Mouse (Mus musculus): ENCODE measurements around the gene Tmtc2. TPM values are rescaled to one million over a fixed set of nuclear protein-coding genes. Genes with fewer than 3 reads are reported as not detected.

Tmtc2 gene
- polyA plus RNA-seq, 1 experiment: 0.97 TPM

DNA sequence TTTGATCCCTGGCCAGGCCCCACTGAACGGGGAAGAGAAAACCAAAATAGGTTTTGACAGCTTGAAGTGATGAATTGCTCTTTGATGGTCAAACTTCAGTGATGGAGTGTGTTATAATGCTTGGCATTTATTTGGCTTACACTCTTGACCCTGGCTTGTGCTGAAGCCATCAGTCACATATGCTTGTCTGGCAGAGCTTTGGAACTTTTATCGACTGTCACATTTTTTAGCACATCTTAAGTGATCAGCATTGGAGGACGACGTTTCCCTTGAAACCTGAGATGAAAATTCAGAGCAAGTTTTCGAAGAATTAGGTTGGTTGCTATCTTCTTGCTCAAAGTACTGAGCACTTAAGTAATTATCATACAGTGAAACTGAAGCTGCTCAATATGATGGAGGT, 346.6 kb downstream of the Tmtc2 start:
- H3K4me2 ChIP-seq (ENCODE audit: low read depth): no peak overlapping the region
- TF ChIP-seq POLR2AphosphoS2 (IDR thresholded peaks at IDR 0.05; ENCODE audit: insufficient read length, low read depth) (no peak), CEBPB (IDR thresholded peaks at IDR 0.05; ENCODE audit: insufficient read depth, poor library complexity, severe bottlenecking) (no peak), SRF (IDR thresholded peaks at IDR 0.05; ENCODE audit: control insufficient read depth, insufficient read length, low read depth) (no peak), MAX (IDR thresholded peaks at IDR 0.05; ENCODE audit: low read depth) (no peak), MYOG (IDR thresholded peaks at IDR 0.05; ENCODE audit: control insufficient read depth in 1 of 3, insufficient read depth in 1 of 3, insufficient read length in 2 of 3, low read depth in 2 of 3) (no peak), MYOD1 (IDR thresholded peaks at IDR 0.05; ENCODE audit: control insufficient read depth in 1 of 3, insufficient read length in 2 of 3, low read depth in 2 of 3) (no peak)
- H3K36me3 ChIP-seq (ENCODE audit: control insufficient read depth, insufficient read depth): no peaks in the 10 kb centered on the region
- H3K27me3 ChIP-seq (ENCODE audit: control insufficient read depth, insufficient read depth, insufficient read length): no peaks in the 10 kb centered on the region
- no peak overlapping the region for H3K4me3 ChIP-seq
- no peaks in the 10 kb centered on the region for H3K79me2 ChIP-seq (ENCODE audit: control insufficient read depth, insufficient read depth)
- H3ac ChIP-seq (ENCODE audit: control insufficient read depth, insufficient read length): no peak overlapping the region

DNA sequence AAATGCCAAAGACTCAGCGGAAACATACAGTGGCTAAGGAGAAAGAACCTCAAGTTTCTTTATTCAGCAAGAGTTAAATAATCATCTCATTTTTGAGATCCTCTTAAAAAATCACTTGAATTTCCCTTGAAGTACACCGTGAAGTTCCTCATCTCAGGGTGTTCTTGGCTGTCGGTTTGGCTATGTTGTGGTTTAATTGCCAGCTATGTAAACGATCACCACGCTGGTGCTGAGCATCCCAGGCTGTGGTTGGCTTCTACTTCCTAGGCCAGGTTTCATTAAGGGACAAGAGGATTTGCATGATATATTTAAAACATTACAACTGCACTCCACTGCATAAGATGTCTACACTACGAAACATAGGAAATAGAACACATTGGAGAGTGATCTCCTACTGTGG, 348.5 kb downstream of the Tmtc2 start:
- H3K4me3 ChIP-seq: no peak overlapping the region
- no peaks in the 10 kb centered on the region for H3K79me2 ChIP-seq (ENCODE audit: control insufficient read depth, insufficient read depth)
- TF ChIP-seq CEBPB (IDR thresholded peaks at IDR 0.05; ENCODE audit: insufficient read depth, poor library complexity, severe bottlenecking): no peak
- H3ac ChIP-seq (ENCODE audit: control insufficient read depth, insufficient read length): no peak overlapping the region
- H3K4me2 ChIP-seq (ENCODE audit: low read depth): no peak overlapping the region
- no peaks in the 10 kb centered on the region for H3K27me3 ChIP-seq (ENCODE audit: control insufficient read depth, insufficient read depth, insufficient read length)
- H3K36me3 ChIP-seq (ENCODE audit: control insufficient read depth, insufficient read depth): no peaks in the 10 kb centered on the region

DNA sequence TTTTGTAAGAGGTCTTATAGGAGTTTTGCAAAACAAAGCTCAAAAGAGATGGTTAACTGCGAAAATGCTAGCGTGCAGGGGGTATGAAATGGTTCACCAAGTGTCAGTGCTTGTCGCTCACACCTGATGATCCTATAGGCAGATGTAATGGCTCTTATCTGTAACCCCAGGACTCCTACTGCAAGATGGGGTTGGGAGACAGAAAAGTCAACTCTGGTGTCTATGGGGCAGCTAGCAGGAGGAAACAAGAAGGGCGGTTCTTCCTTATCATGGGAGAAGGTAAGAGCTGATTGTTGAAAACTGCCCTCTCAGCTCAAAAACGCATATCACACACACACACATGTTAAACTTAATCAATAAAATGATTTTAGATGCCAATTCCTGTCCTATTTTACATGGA, 351.3 kb downstream of the Tmtc2 start:
- Histone ChIP-seq H3ac (ENCODE audit: control insufficient read depth, insufficient read length) (no peak overlapping the region), H3K36me3 (ENCODE audit: control insufficient read depth, insufficient read depth) (no peaks in the 10 kb centered on the region), H3K27me3 (ENCODE audit: control insufficient read depth, insufficient read depth, insufficient read length) (no peaks in the 10 kb centered on the region), H3K4me3 (no peak overlapping the region), H3K79me2 (ENCODE audit: control insufficient read depth, insufficient read depth) (no peaks in the 10 kb centered on the region), H3K4me2 (ENCODE audit: low read depth) (no peak overlapping the region)
- TF ChIP-seq TCF12 (IDR thresholded peaks at IDR 0.05; ENCODE audit: insufficient read depth, poor library complexity, severe bottlenecking) (no peak), CEBPB (IDR thresholded peaks at IDR 0.05; ENCODE audit: insufficient read depth, poor library complexity, severe bottlenecking) (no peak), MAX (IDR thresholded peaks at IDR 0.05; ENCODE audit: low read depth) (no peak), MYOD1 (IDR thresholded peaks at IDR 0.05; ENCODE audit: control insufficient read depth in 1 of 3, insufficient read length in 2 of 3, low read depth in 2 of 3) (no peak), TCF3 (IDR thresholded peaks at IDR 0.05; ENCODE audit: insufficient read length, low read depth) (no peak), USF1 (IDR thresholded peaks at IDR 0.05; ENCODE audit: low read depth) (no peak), SRF (IDR thresholded peaks at IDR 0.05; ENCODE audit: control insufficient read depth, insufficient read length, low read depth) (no peak), REST (IDR thresholded peaks at IDR 0.05; ENCODE audit: insufficient read depth, insufficient read length) (no peak), POLR2A (IDR thresholded peaks at IDR 0.05; ENCODE audit: insufficient read length, low read depth) (no peak), MYOG (IDR thresholded peaks at IDR 0.05; ENCODE audit: control insufficient read depth in 1 of 3, insufficient read depth in 1 of 3, insufficient read length in 2 of 3, low read depth in 2 of 3) (no peak), POLR2AphosphoS2 (IDR thresholded peaks at IDR 0.05; ENCODE audit: insufficient read length, low read depth) (no peak), E2F4 (IDR thresholded peaks at IDR 0.05; ENCODE audit: insufficient read depth) (no peak)

DNA sequence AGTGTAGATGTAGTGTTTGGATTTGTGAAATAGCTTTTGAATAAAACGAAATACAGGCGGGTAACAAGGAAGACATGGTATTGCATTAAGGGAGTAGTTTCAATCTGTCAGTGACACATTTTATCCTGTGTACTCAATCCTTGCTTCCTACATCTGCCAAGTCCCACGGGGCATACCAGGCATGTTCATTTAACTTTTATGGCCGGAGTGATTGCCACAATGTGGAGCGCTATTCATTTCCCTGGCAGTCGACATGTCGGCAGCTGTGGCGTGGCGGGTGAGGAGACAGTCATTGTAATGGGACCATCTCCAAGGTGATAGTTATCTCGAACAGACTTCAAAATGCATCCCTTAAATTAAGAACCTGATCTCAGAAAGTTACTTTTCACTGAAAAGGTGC, 372.8 kb downstream of the Tmtc2 start:
- Histone ChIP-seq H3K4me2 (ENCODE audit: low read depth) (no peak overlapping the region), H3K36me3 (ENCODE audit: control insufficient read depth, insufficient read depth) (no peaks in the 10 kb centered on the region), H3K79me2 (ENCODE audit: control insufficient read depth, insufficient read depth) (no peaks in the 10 kb centered on the region), H3ac (ENCODE audit: control insufficient read depth, insufficient read length) (no peak overlapping the region), H3K4me3 (no peak overlapping the region), H3K27me3 (ENCODE audit: control insufficient read depth, insufficient read depth, insufficient read length) (no peaks in the 10 kb centered on the region)
- TF ChIP-seq MAX (IDR thresholded peaks at IDR 0.05; ENCODE audit: low read depth) (no peak), TCF12 (IDR thresholded peaks at IDR 0.05; ENCODE audit: insufficient read depth, poor library complexity, severe bottlenecking) (no peak), MYOD1 (IDR thresholded peaks at IDR 0.05; ENCODE audit: control insufficient read depth in 1 of 3, insufficient read length in 2 of 3, low read depth in 2 of 3) (no peak), USF1 (IDR thresholded peaks at IDR 0.05; ENCODE audit: low read depth) (no peak), REST (IDR thresholded peaks at IDR 0.05; ENCODE audit: insufficient read depth, insufficient read length) (no peak), SRF (IDR thresholded peaks at IDR 0.05; ENCODE audit: control insufficient read depth, insufficient read length, low read depth) (no peak), POLR2A (IDR thresholded peaks at IDR 0.05; ENCODE audit: insufficient read length, low read depth) (no peak), POLR2AphosphoS2 (IDR thresholded peaks at IDR 0.05; ENCODE audit: insufficient read length, low read depth) (no peak), CEBPB (IDR thresholded peaks at IDR 0.05; ENCODE audit: insufficient read depth, poor library complexity, severe bottlenecking) (no peak), TCF3 (IDR thresholded peaks at IDR 0.05; ENCODE audit: insufficient read length, low read depth) (no peak)

DNA sequence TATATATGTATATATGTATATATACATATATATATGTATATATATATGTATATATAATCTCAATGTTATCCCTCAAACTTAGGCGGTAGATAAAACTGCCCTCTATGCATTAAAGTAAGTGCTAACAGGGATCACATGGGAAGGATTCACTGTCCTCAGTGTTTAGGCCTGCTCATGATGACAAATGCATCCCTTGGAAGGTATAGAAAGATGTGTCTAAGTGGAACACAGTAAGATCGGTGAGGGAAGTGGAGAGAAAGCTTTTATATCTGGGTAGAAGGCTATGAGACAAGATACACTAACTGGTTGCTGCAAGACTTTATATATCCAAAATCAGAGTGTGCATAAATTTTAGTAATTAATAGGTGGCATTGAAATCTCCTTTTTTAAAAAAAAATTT, 373.6 kb downstream of the Tmtc2 start:
- H3K4me3 ChIP-seq: no peak overlapping the region
- no peaks in the 10 kb centered on the region for H3K36me3 ChIP-seq (ENCODE audit: control insufficient read depth, insufficient read depth)
- no peaks in the 10 kb centered on the region for H3K27me3 ChIP-seq (ENCODE audit: control insufficient read depth, insufficient read depth, insufficient read length)
- H3K79me2 ChIP-seq (ENCODE audit: control insufficient read depth, insufficient read depth): no peaks in the 10 kb centered on the region
- no peak overlapping the region for H3K4me2 ChIP-seq (ENCODE audit: low read depth)
- H3ac ChIP-seq (ENCODE audit: control insufficient read depth, insufficient read length): no peak overlapping the region
- TF ChIP-seq TCF3 (IDR thresholded peaks at IDR 0.05; ENCODE audit: insufficient read length, low read depth) (no peak), POLR2A (IDR thresholded peaks at IDR 0.05; ENCODE audit: insufficient read length, low read depth) (no peak), TCF12 (IDR thresholded peaks at IDR 0.05; ENCODE audit: insufficient read depth, poor library complexity, severe bottlenecking) (no peak), POLR2AphosphoS2 (IDR thresholded peaks at IDR 0.05; ENCODE audit: insufficient read length, low read depth) (no peak), MYOG (IDR thresholded peaks at IDR 0.05; ENCODE audit: control insufficient read depth in 1 of 3, insufficient read depth in 1 of 3, insufficient read length in 2 of 3, low read depth in 2 of 3) (no peak), SRF (IDR thresholded peaks at IDR 0.05; ENCODE audit: control insufficient read depth, insufficient read length, low read depth) (no peak), E2F4 (IDR thresholded peaks at IDR 0.05; ENCODE audit: insufficient read depth) (no peak), MAX (IDR thresholded peaks at IDR 0.05; ENCODE audit: low read depth) (no peak), CEBPB (IDR thresholded peaks at IDR 0.05; ENCODE audit: insufficient read depth, poor library complexity, severe bottlenecking) (no peak), MYOD1 (IDR thresholded peaks at IDR 0.05; ENCODE audit: control insufficient read depth in 1 of 3, insufficient read length in 2 of 3, low read depth in 2 of 3) (no peak), REST (IDR thresholded peaks at IDR 0.05; ENCODE audit: insufficient read depth, insufficient read length) (no peak), USF1 (IDR thresholded peaks at IDR 0.05; ENCODE audit: low read depth) (no peak)
